Mouse (Mus musculus) cortical plate, adult 2 months (tissue): ENCODE data around the gene Strap. TPM values are rescaled to one million over a fixed set of nuclear protein-coding genes. Genes with fewer than 3 reads are reported as not detected.

Source experiments
- H3K27ac ChIP-seq: fragments of 200-500 bp; 2 replicates; pipeline ENCODE4 v1.5.1; 2012; ENCODE audit warnings: low read length, control low read depth, inconsistent platforms; ENCODE audit not compliant: insufficient read depth
- H3K4me1 ChIP-seq: fragments of 200-500 bp; 2 replicates; pipeline ENCODE4 v1.6.1; 2011; ENCODE audit warnings: low read length; ENCODE audit not compliant: control insufficient read depth, insufficient read depth
- H3K4me3 ChIP-seq: fragments of 200-500 bp; 2 replicates; pipeline ENCODE4 v1.5.1; 2011; ENCODE audit warnings: mild to moderate bottlenecking, low read length, control low read depth; ENCODE audit not compliant: insufficient read depth
- CTCF ChIP-seq: fragments of 200-500 bp; IDR thresholded peaks from 2 replicates; pipeline ENCODE4 v1.5.1; 2011; ENCODE audit warnings: mild to moderate bottlenecking, control low read depth, low read length; ENCODE audit not compliant: insufficient read depth; ENCODE audit errors: extremely low read depth
- POLR2A ChIP-seq: fragments of 200-500 bp; IDR thresholded peaks from 2 replicates; pipeline ENCODE4 v1.6.1; 2011; ENCODE audit warnings: mild to moderate bottlenecking, low read length, control low read depth; ENCODE audit not compliant: insufficient read depth; ENCODE audit errors: extremely low read depth
- polyA plus RNA-seq: library from polyadenylated mRNA; depleted of rRNA; stranded (reverse); fragments of >200 nt; gene quantifications from 2 replicates; pipeline ENCODE4 v1.2.3, GENCODE M21; 2012

Strap gene
- polyA plus RNA-seq, 1 experiment, result 67.0 TPM

GRCm38 (mm10) chr6:137754056-137754856 lies 19.4 kb downstream of the Strap start, which contains the start of gene Dera:
Gene Dera (plus strand): TSS chr6:137754546.
- TF ChIP-seq POLR2A (no peak), CTCF (no peak)
- Histone ChIP-seq H3K4me3 (peak within 1 kb of the TSS; percentile 50), H3K27ac (no peak within 1 kb of the TSS), H3K4me1 (no peaks in the 10 kb centered on the region)

GRCm38 (mm10) chr6:137754857-137755232 lies 20.0 kb downstream of the Strap start:
- H3K4me1 ChIP-seq, result no peaks in the 10 kb centered on the region
- peak overlapping the region; percentile 50 for H3K4me3 ChIP-seq
- no peak for TF ChIP-seq CTCF
- TF ChIP-seq POLR2A, result no peak
- H3K27ac ChIP-seq, result no peak overlapping the region

- peak; percentile 70 for TF ChIP-seq CTCF
- TF ChIP-seq POLR2A, result no peak
Observed at GRCm38 (mm10) chr6:137756310-137756709, 21.4 kb downstream of the Strap start.

GRCm38 (mm10) chr6:137757891-137758290 lies 23.0 kb downstream of the Strap start:
- no peak overlapping the region for H3K4me3 ChIP-seq
- no peak overlapping the region for H3K27ac ChIP-seq
- H3K4me1 ChIP-seq, result no peaks in the 10 kb centered on the region
- TF ChIP-seq CTCF, result no peak
- no peak for TF ChIP-seq POLR2A

More at GRCm38 (mm10) chr6:137756310-137756709, 21.4 kb downstream of the Strap start:
- Histone ChIP-seq H3K4me1 (no peaks in the 10 kb centered on the region), H3K4me3 (no peak overlapping the region), H3K27ac (no peak overlapping the region)

GRCm38 (mm10) chr6:137759681-137760080 lies 24.8 kb downstream of the Strap start:
- no peak overlapping the region for H3K27ac ChIP-seq
- no peak overlapping the region for H3K4me3 ChIP-seq
- H3K4me1 ChIP-seq, result no peaks in the 10 kb centered on the region

GRCm38 (mm10) chr6:137760966-137761365 lies 26.1 kb downstream of the Strap start:
- TF ChIP-seq CTCF, result no peak
- no peak for TF ChIP-seq POLR2A
- no peak overlapping the region for H3K4me3 ChIP-seq
- H3K4me1 ChIP-seq, result no peaks in the 10 kb centered on the region
- no peak overlapping the region for H3K27ac ChIP-seq

More at GRCm38 (mm10) chr6:137759681-137760080, 24.8 kb downstream of the Strap start:
- no peak for TF ChIP-seq POLR2A
- TF ChIP-seq CTCF, result no peak

- TF ChIP-seq CTCF (no peak), POLR2A (no peak)
Observed at GRCm38 (mm10) chr6:137764572-137765210, 29.8 kb downstream of the Strap start.

GRCm38 (mm10) chr6:137766177-137766576 lies 31.3 kb downstream of the Strap start:
- TF ChIP-seq CTCF (no peak), POLR2A (no peak)
- Histone ChIP-seq H3K4me1 (no peaks in the 10 kb centered on the region), H3K4me3 (no peak overlapping the region), H3K27ac (no peak overlapping the region)

More at GRCm38 (mm10) chr6:137764572-137765210, 29.8 kb downstream of the Strap start:
- H3K27ac ChIP-seq, result no peak overlapping the region
- no peak overlapping the region for H3K4me3 ChIP-seq
- no peaks in the 10 kb centered on the region for H3K4me1 ChIP-seq

- no peaks in the 10 kb centered on the region for H3K4me1 ChIP-seq
- no peak overlapping the region for H3K27ac ChIP-seq
- no peak overlapping the region for H3K4me3 ChIP-seq
- TF ChIP-seq CTCF, result no peak
- TF ChIP-seq POLR2A, result no peak
Observed at GRCm38 (mm10) chr6:137771621-137772250, 36.9 kb downstream of the Strap start.
